Mouse (Mus musculus) lung, embryonic 14.5 days (tissue): ENCODE measurements around the gene Cntnap5c. TPM values are rescaled to one million over a fixed set of nuclear protein-coding genes. Genes with fewer than 3 reads are reported as not detected.

ENCODE experiments used
- ATAC-seq: fragments of 200-750 bp; cut with Nextera tagmentation; 2 replicates; pipeline ENCODE4 v1.8.0; 2017; ENCODE audit warnings: mild to moderate bottlenecking, moderate TSS enrichment, moderate library complexity; ENCODE audit not compliant: insufficient read depth
- DNase-seq: peaks from one replicate; pipeline ENCODE4 v3.0.0-alpha.2; 2015
- H3K27ac ChIP-seq: fragments of 300-500 bp; sonication (generic); 2 replicates; pipeline ENCODE4 v1.5.1; 2014; ENCODE audit warnings: low read depth, mild to moderate bottlenecking, moderate library complexity
- H3K27me3 ChIP-seq: fragments of 300-500 bp; sonication (generic); 2 replicates; pipeline ENCODE4 v1.6.1; 2014; ENCODE audit warnings: low read length, control low read depth; ENCODE audit not compliant: insufficient read depth
- H3K36me3 ChIP-seq: fragments of 300-500 bp; sonication (generic); 2 replicates; pipeline ENCODE4 v1.6.1; 2014; ENCODE audit warnings: control low read depth; ENCODE audit not compliant: insufficient read depth
- H3K4me1 ChIP-seq: fragments of 300-500 bp; sonication (generic); 2 replicates; pipeline ENCODE4 v1.6.1; 2014; ENCODE audit warnings: antibody characterized with exemption, control low read depth; ENCODE audit not compliant: insufficient read depth
- H3K4me2 ChIP-seq: fragments of 300-500 bp; sonication (generic); 2 replicates; pipeline ENCODE4 v1.6.1; 2014; ENCODE audit warnings: mild to moderate bottlenecking
- H3K4me3 ChIP-seq: fragments of 300-500 bp; sonication (generic); 2 replicates; pipeline ENCODE4 v1.5.1; 2014; ENCODE audit warnings: low read depth, low read length
- H3K9ac ChIP-seq: fragments of 300-500 bp; sonication (generic); 2 replicates; pipeline ENCODE4 v1.6.1; 2014
- H3K9me3 ChIP-seq: fragments of 300-500 bp; sonication (generic); 2 replicates; pipeline ENCODE4 v1.6.1; 2016; ENCODE audit warnings: low read depth, low read length, control low read depth
- CTCF ChIP-seq: IDR thresholded peaks from 2 replicates; pipeline ENCODE4 v1.5.1; 2016; ENCODE audit warnings: antibody characterized with exemption, low read depth
- WGBS: fragments of 180-500 bp; shearing (Covaris S2); extraction: QIAGEN DNeasy Blood & Tissue Kit; methylation state at CpG from one replicate; pipeline ENCODE4 v1.1.7; 2014; 5-methylcytosine and 5-hydroxymethylcytosine counted together
- polyA plus RNA-seq: library from polyadenylated mRNA; unstranded; fragments of >200 nt; fragmentation: Nextera tagmentation; extraction: Ambion mirVana; gene quantifications from 2 replicates; pipeline ENCODE4 v1.2.1, GENCODE M21; 2014

The Cntnap5c gene
- polyA plus RNA-seq, 1 experiment from 2014 or later, result not detected

- 75% methylated on average over 1 of the region's 1 CpGs for WGBS
- ATAC-seq (no peak), DNase-seq (no peak)
- no peak overlapping the region for H3K9ac ChIP-seq
- no peak for TF ChIP-seq CTCF
- H3K27me3 ChIP-seq, result no peaks in the 10 kb centered on the region
- no peaks in the 10 kb centered on the region for H3K9me3 ChIP-seq
- H3K4me1 ChIP-seq, result no peaks in the 10 kb centered on the region
- no peak overlapping the region for H3K27ac ChIP-seq
- H3K36me3 ChIP-seq, result no peaks in the 10 kb centered on the region
- H3K4me3 ChIP-seq, result no peak overlapping the region
- H3K4me2 ChIP-seq, result no peak overlapping the region
Observed at GRCm38 (mm10) chr17:58408756-58409155, 639.4 kb downstream of the Cntnap5c start.

GRCm38 (mm10) chr17:58437443-58437842 is 668.1 kb downstream of the Cntnap5c start:
- ATAC-seq, result no peak
- no peak for TF ChIP-seq CTCF
- Histone ChIP-seq H3K27me3 (no peaks in the 10 kb centered on the region), H3K9me3 (no peaks in the 10 kb centered on the region), H3K4me1 (no peaks in the 10 kb centered on the region), H3K4me2 (no peak overlapping the region), H3K9ac (no peak overlapping the region), H3K4me3 (no peak overlapping the region), H3K27ac (no peak overlapping the region), H3K36me3 (no peaks in the 10 kb centered on the region)
- DNase-seq, result no peak

Other genes with a start within 250 kb of the Cntnap5c start
- gene Vmn2r120, start 224.1 kb upstream of the Cntnap5c start, polyA plus RNA-seq, result not detected in 2 replicates
- gene Gm21834, start 27.4 kb upstream of the Cntnap5c start, polyA plus RNA-seq, result not detected in 2 replicates